Mouse (Mus musculus) kidney, embryonic 14.5 days (tissue): ENCODE measurements around the gene Chit1. TPM values are rescaled to one million over a fixed set of nuclear protein-coding genes. Genes with fewer than 3 reads are reported as not detected.
A peak's percentile ranks its signal among the peaks of the same experiment; 100 is the strongest.

Experiments used
- ATAC-seq: fragments of 200-750 bp; cut with Nextera tagmentation; 2 replicates; pipeline ENCODE4 v1.8.0; 2017; ENCODE audit warnings: moderate number of reproducible peaks, mild to moderate bottlenecking, moderate TSS enrichment, moderate library complexity; ENCODE audit not compliant: low FRiP score, low TSS enrichment
- H3K27ac ChIP-seq: fragments of 300-500 bp; sonication (generic); 2 replicates; pipeline ENCODE4 v1.5.1; 2014; ENCODE audit warnings: low read depth, mild to moderate bottlenecking, low read length, moderate library complexity, mixed read lengths
- H3K27me3 ChIP-seq: fragments of 300-500 bp; sonication (generic); 2 replicates; pipeline ENCODE4 v1.6.1; 2014; ENCODE audit warnings: mild to moderate bottlenecking, low read length; ENCODE audit not compliant: control insufficient read depth, insufficient read depth
- H3K36me3 ChIP-seq: fragments of 300-500 bp; sonication (generic); 2 replicates; pipeline ENCODE4 v1.6.1; 2014; ENCODE audit warnings: low read length, mixed read lengths; ENCODE audit not compliant: control insufficient read depth, insufficient read depth
- H3K4me1 ChIP-seq: fragments of 300-500 bp; sonication (generic); 2 replicates; pipeline ENCODE4 v1.6.1; 2014; ENCODE audit warnings: low read length, mixed read lengths; ENCODE audit not compliant: control insufficient read depth, insufficient read depth
- H3K4me2 ChIP-seq: fragments of 300-500 bp; sonication (generic); replicated peaks from 2 replicates; pipeline ENCODE4 v1.6.1; 2014; ENCODE audit warnings: low read depth, mild to moderate bottlenecking, low read length
- H3K4me3 ChIP-seq: fragments of 300-500 bp; sonication (generic); 2 replicates; pipeline ENCODE4 v1.5.1; 2014; ENCODE audit warnings: mild to moderate bottlenecking, low read length
- H3K9ac ChIP-seq: fragments of 300-500 bp; sonication (generic); 2 replicates; pipeline ENCODE4 v1.6.1; 2014; ENCODE audit warnings: low read depth, mild to moderate bottlenecking, low read length, moderate library complexity
- H3K9me3 ChIP-seq: fragments of 300-500 bp; sonication (generic); 2 replicates; pipeline ENCODE4 v1.6.1; 2016; ENCODE audit warnings: low read length; ENCODE audit not compliant: control insufficient read depth
- WGBS: fragments of 180-500 bp; shearing (Covaris S2); extraction: QIAGEN DNeasy Blood & Tissue Kit; methylation state at CpG from one replicate; pipeline ENCODE4 v1.1.7; 2014; 5-methylcytosine and 5-hydroxymethylcytosine counted together
- polyA plus RNA-seq: library from polyadenylated mRNA; unstranded; fragments of >200 nt; fragmentation: Nextera tagmentation; extraction: Ambion mirVana; gene quantifications from 2 replicates; pipeline ENCODE4 v1.2.1, GENCODE M21; 2014

Chit1 gene
- polyA plus RNA-seq, 1 experiment from 2014 or later: 0.28 TPM

- Histone ChIP-seq H3K27me3 (no peaks in the 10 kb centered on the region), H3K9me3 (no peaks in the 10 kb centered on the region), H3K9ac (no peak overlapping the region), H3K4me3 (no peak overlapping the region), H3K4me2 (no peak overlapping the region), H3K27ac (no peak overlapping the region), H3K36me3 (no peaks in the 10 kb centered on the region), H3K4me1 (peaks cover 28% of the 10 kb centered on the region)
- ATAC-seq: no peak
- 84% methylated on average over 3 of the region's 3 CpGs for WGBS
Observed at GRCm38 (mm10) chr1:134084128-134084527, 26.9 kb upstream of the Chit1 start.

GRCm38 (mm10) chr1:134086017-134086416 lies 25.0 kb upstream of the Chit1 start:
- peak; percentile 65; the same call in 1 of the 2 replicates for ATAC-seq

DNA sequence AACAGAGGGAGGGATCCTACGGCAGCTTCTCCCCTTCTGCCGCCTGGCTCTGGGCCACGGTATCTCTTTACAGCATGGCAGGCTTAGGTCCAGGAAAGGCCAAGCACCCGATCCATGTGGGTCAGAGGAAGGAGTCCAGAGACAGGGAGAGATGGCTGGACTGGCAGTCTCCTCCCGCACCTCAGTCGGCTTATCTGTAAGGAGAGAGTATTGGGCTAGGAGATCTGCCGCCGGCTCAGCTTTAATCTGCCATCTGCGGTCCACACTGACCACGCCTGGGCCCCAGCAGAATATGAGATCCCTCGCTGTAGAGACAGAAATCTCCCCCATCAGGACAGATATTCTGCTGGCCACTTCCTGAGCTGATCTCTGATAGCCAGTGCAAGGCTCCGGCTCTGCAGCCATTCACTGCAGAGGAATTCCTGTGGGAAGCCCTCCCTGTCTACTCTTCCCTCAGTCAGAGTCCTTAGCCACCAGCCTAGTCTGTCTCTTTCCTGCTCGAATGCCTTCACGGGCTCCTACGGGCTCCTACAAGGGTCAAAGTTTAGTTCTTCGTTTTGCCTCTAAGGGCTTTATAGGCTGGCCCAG lies 24.1 kb upstream of the Chit1 start:
- Histone ChIP-seq H3K4me3 (no peak overlapping the region; the same call in 1 of the 2 replicates), H3K9me3 (no peaks in the 10 kb centered on the region), H3K4me2 (0 out of 2 replicates have a peak overlapping the region, but pooled peaks have one; percentile 15), H3K27ac (no peak overlapping the region; the same call in 1 of the 2 replicates), H3K9ac (peak overlapping the region; percentile 25; the same call in 1 of the 2 replicates), H3K4me1 (peaks cover 18% of the 10 kb centered on the region), H3K36me3 (no peaks in the 10 kb centered on the region), H3K27me3 (no peaks in the 10 kb centered on the region)
- 23% methylated on average over 16 of the region's 16 CpGs for WGBS
- peak; percentile 11; the same call in 1 of the 2 replicates for ATAC-seq

More at GRCm38 (mm10) chr1:134086017-134086416, 25.0 kb upstream of the Chit1 start:
- WGBS: 24% methylated on average over 3 of the region's 3 CpGs
- no peak overlapping the region for H3K4me2 ChIP-seq
- 0 out of 2 replicates have a peak overlapping the region, but pooled peaks have one; percentile 25 for H3K9ac ChIP-seq
- H3K27me3 ChIP-seq: no peaks in the 10 kb centered on the region
- H3K4me1 ChIP-seq: peaks cover 18% of the 10 kb centered on the region
- no peaks in the 10 kb centered on the region for H3K9me3 ChIP-seq
- H3K4me3 ChIP-seq: no peak overlapping the region
- H3K27ac ChIP-seq: no peak overlapping the region
- H3K36me3 ChIP-seq: no peaks in the 10 kb centered on the region

DNA sequence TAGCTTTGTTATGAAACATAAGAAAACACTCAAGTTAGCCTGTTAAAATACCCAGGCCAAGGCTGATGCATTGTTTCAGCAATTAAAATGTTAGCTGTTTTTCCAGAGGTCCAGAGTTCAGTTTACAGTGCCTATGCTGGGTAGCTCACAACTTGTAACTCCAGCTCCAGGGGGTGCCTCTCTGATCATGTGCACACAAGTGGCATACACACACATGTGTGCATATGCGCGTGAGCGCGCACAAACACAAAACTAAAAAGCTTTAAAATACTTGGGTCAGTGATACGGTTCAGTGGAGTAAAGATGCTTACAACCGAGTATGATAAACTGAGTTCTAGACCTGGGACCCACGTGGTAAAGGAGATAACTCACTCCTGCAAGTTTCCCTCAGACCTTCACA lies 22.0 kb upstream of the Chit1 start:
- Histone ChIP-seq H3K27ac (no peak overlapping the region), H3K27me3 (no peaks in the 10 kb centered on the region)

GRCm38 (mm10) chr1:134091851-134092250 lies 19.2 kb upstream of the Chit1 start:
- Histone ChIP-seq H3K4me2 (no peak overlapping the region), H3K27me3 (no peaks in the 10 kb centered on the region), H3K9me3 (no peaks in the 10 kb centered on the region), H3K27ac (no peak overlapping the region), H3K36me3 (no peaks in the 10 kb centered on the region), H3K4me1 (peaks cover 23% of the 10 kb centered on the region), H3K9ac (no peak overlapping the region), H3K4me3 (no peak overlapping the region)
- WGBS: 57% methylated on average over 3 of the region's 3 CpGs
- ATAC-seq: no peak

More for the DNA sequence above, 22.0 kb upstream of the Chit1 start:
- ATAC-seq: no peak
- 87% methylated on average over 7 of the region's 7 CpGs for WGBS
- Histone ChIP-seq H3K4me1 (peaks cover 29% of the 10 kb centered on the region), H3K4me3 (no peak overlapping the region), H3K36me3 (no peaks in the 10 kb centered on the region), H3K4me2 (no peak overlapping the region), H3K9ac (no peak overlapping the region), H3K9me3 (no peaks in the 10 kb centered on the region)

DNA sequence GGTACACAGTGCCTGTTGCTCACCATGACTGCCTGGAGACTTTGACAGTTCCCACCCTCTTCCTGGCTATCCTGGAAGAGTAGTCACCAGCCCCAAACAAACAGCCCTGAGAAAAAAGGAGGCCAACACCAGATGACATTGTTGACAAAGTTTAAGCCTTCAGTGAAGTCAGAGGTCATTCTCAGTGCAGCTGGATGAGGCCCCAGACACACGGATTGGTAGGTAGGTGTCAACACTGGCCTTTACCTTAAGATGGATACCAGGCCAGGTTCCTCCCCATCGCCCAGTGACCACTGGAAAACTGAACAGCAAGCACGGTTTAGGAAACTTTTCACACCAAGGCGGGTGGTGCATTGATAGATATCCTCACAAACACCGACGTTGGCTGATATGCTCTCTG lies 18.7 kb upstream of the Chit1 start:
- peak overlapping the region; percentile 74 for H3K27ac ChIP-seq
- peak overlapping the region; percentile 42; the same call in 1 of the 2 replicates for H3K4me3 ChIP-seq
- 26% methylated on average over 6 of the region's 6 CpGs for WGBS
- H3K36me3 ChIP-seq: no peaks in the 10 kb centered on the region
- H3K4me1 ChIP-seq: peaks cover 18% of the 10 kb centered on the region
- H3K9ac ChIP-seq: peak overlapping the region; percentile 54; the same call in 1 of the 2 replicates
- ATAC-seq: no peak
- H3K9me3 ChIP-seq: no peaks in the 10 kb centered on the region
- peak overlapping the region; percentile 70 for H3K4me2 ChIP-seq
- H3K27me3 ChIP-seq: no peaks in the 10 kb centered on the region

GRCm38 (mm10) chr1:134092852-134093770 lies 17.9 kb upstream of the Chit1 start:
- Histone ChIP-seq H3K9ac (peak overlapping the region; percentile 54), H3K27ac (peak overlapping the region; percentile 74), H3K4me2 (peak overlapping the region; percentile 70), H3K4me3 (peak overlapping the region; percentile 42), H3K36me3 (no peaks in the 10 kb centered on the region), H3K4me1 (peaks cover 24% of the 10 kb centered on the region), H3K9me3 (no peaks in the 10 kb centered on the region), H3K27me3 (no peaks in the 10 kb centered on the region)
- 3% methylated on average over 42 of the region's 43 CpGs for WGBS
- ATAC-seq: peak; percentile 93

DNA sequence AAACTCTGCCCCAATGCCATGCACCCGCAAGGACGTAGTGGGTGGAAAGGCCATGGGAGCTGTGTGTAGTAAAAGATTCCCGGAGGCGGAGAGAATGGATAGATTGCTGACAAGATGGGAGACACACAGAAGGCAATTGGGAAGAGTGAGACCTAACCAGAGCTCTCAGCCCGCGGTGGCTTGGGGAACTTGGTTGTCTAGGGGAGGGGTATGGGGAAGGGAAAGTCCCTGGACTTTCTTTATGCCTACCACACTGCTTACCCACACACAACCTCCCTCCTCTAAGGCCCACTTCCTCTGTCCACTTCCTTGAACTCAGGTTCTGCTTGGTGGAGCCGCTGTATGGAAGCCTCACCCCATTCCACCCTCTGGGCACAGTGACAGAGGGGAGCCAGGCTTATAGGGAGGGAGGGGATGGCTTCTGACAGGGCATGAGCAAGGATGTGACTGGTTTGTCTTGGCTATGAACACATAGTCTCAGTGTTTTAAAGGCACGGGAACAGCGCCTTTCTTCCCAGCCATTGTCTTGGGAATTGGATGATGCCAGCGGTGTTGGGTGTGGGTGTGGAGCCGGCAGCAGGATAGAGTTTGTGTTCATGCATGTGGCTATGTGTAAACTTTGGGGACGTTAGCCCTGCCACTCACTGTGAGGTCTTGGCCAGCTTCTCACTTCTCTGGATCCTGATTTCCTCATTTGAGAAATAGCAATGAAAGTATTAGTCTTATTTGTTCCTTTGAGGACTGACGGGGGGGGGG lies 17.1 kb upstream of the Chit1 start:
- Histone ChIP-seq H3K4me2 (peak overlapping the region; percentile 70), H3K9me3 (no peaks in the 10 kb centered on the region), H3K27me3 (no peaks in the 10 kb centered on the region), H3K4me3 (no peak overlapping the region), H3K27ac (peak overlapping the region; percentile 74; the same call in 1 of the 2 replicates), H3K36me3 (no peaks in the 10 kb centered on the region), H3K4me1 (peaks cover 32% of the 10 kb centered on the region), H3K9ac (peak overlapping the region; percentile 54; the same call in 1 of the 2 replicates)
- 61% methylated on average over 13 of the region's 13 CpGs for WGBS
- ATAC-seq: no peak
